Mouse (Mus musculus): ENCODE data around the gene Runx1. TPM values are rescaled to one million over a fixed set of nuclear protein-coding genes. Genes with fewer than 3 reads are reported as not detected.
A peak's percentile ranks its signal among the peaks of the same experiment; 100 is the strongest.

The Runx1 gene
- total RNA-seq, 1 experiment from 2014 or later, result 47.3 TPM

GRCm38 (mm10) chr16:92831341-92831740, 5.4 kb upstream of the Runx1 start:
- ATAC-seq (replicated peaks in 1 of 2; ENCODE audit: insufficient read depth in 1 of 2, low FRiP score in 2 of 2, low TSS enrichment in 1 of 2, low read depth in 1 of 2, poor library complexity in 2 of 2, severe bottlenecking in 2 of 2), result no peak

- no peak for ATAC-seq (replicated peaks in 1 of 2; ENCODE audit: insufficient read depth in 1 of 2, low FRiP score in 2 of 2, low TSS enrichment in 1 of 2, low read depth in 1 of 2, poor library complexity in 2 of 2, severe bottlenecking in 2 of 2)
These were observed 4.5 kb upstream of the Runx1 start for GRCm38 (mm10) chr16:92830479-92830878.

GRCm38 (mm10) chr16:92828308-92828862, 2.4 kb upstream of the Runx1 start:
- no peak for ATAC-seq (replicated peaks in 1 of 2; ENCODE audit: insufficient read depth in 1 of 2, low FRiP score in 2 of 2, low TSS enrichment in 1 of 2, low read depth in 1 of 2, poor library complexity in 2 of 2, severe bottlenecking in 2 of 2)

GRCm38 (mm10) chr16:92827663-92828307, 1.8 kb upstream of the Runx1 start:
- ATAC-seq (replicated peaks in 1 of 2; ENCODE audit: insufficient read depth in 1 of 2, low FRiP score in 2 of 2, low TSS enrichment in 1 of 2, low read depth in 1 of 2, poor library complexity in 2 of 2, severe bottlenecking in 2 of 2), result peak in 1 of 2 experiments; percentile 19; a peak in 1 of 4 replicates

- ATAC-seq (replicated peaks in 1 of 2; ENCODE audit: insufficient read depth in 1 of 2, low FRiP score in 2 of 2, low TSS enrichment in 1 of 2, low read depth in 1 of 2, poor library complexity in 2 of 2, severe bottlenecking in 2 of 2), result no peak
These were observed 734 bp upstream of the Runx1 start for GRCm38 (mm10) chr16:92826683-92827082.

- ATAC-seq (replicated peaks in 1 of 2; ENCODE audit: insufficient read depth in 1 of 2, low FRiP score in 2 of 2, low TSS enrichment in 1 of 2, low read depth in 1 of 2, poor library complexity in 2 of 2, severe bottlenecking in 2 of 2), result no peak
These were observed 625 bp downstream of the Runx1 start for GRCm38 (mm10) chr16:92825204-92825843.

- no peak for ATAC-seq (replicated peaks in 1 of 2; ENCODE audit: insufficient read depth in 1 of 2, low FRiP score in 2 of 2, low TSS enrichment in 1 of 2, low read depth in 1 of 2, poor library complexity in 2 of 2, severe bottlenecking in 2 of 2)
These were observed 1.2 kb downstream of the Runx1 start for GRCm38 (mm10) chr16:92824723-92825203.

GRCm38 (mm10) chr16:92824003-92824722, 1.8 kb downstream of the Runx1 start:
- no peak for ATAC-seq (replicated peaks in 1 of 2; ENCODE audit: insufficient read depth in 1 of 2, low FRiP score in 2 of 2, low TSS enrichment in 1 of 2, low read depth in 1 of 2, poor library complexity in 2 of 2, severe bottlenecking in 2 of 2)

- ATAC-seq (replicated peaks in 1 of 2; ENCODE audit: insufficient read depth in 1 of 2, low FRiP score in 2 of 2, low TSS enrichment in 1 of 2, low read depth in 1 of 2, poor library complexity in 2 of 2, severe bottlenecking in 2 of 2), result no peak
These were observed 2.5 kb downstream of the Runx1 start for GRCm38 (mm10) chr16:92823381-92823862.

GRCm38 (mm10) chr16:92822676-92823075, 3.3 kb downstream of the Runx1 start:
- ATAC-seq (replicated peaks in 1 of 2; ENCODE audit: insufficient read depth in 1 of 2, low FRiP score in 2 of 2, low TSS enrichment in 1 of 2, low read depth in 1 of 2, poor library complexity in 2 of 2, severe bottlenecking in 2 of 2), result no peak

- ATAC-seq (replicated peaks in 1 of 2; ENCODE audit: insufficient read depth in 1 of 2, low FRiP score in 2 of 2, low TSS enrichment in 1 of 2, low read depth in 1 of 2, poor library complexity in 2 of 2, severe bottlenecking in 2 of 2), result peak; percentile 57 to 63
These were observed 3.9 kb downstream of the Runx1 start for GRCm38 (mm10) chr16:92821938-92822629.

- no peak for ATAC-seq (replicated peaks in 1 of 2; ENCODE audit: insufficient read depth in 1 of 2, low FRiP score in 2 of 2, low TSS enrichment in 1 of 2, low read depth in 1 of 2, poor library complexity in 2 of 2, severe bottlenecking in 2 of 2)
These were observed 4.4 kb downstream of the Runx1 start for GRCm38 (mm10) chr16:92821596-92821937.

GRCm38 (mm10) chr16:92820451-92820850, 5.5 kb downstream of the Runx1 start:
- ATAC-seq (replicated peaks in 1 of 2; ENCODE audit: insufficient read depth in 1 of 2, low FRiP score in 2 of 2, low TSS enrichment in 1 of 2, low read depth in 1 of 2, poor library complexity in 2 of 2, severe bottlenecking in 2 of 2), result no peak

GRCm38 (mm10) chr16:92818480-92819269, 7.3 kb downstream of the Runx1 start:
- ATAC-seq (replicated peaks in 1 of 2; ENCODE audit: insufficient read depth in 1 of 2, low FRiP score in 2 of 2, low TSS enrichment in 1 of 2, low read depth in 1 of 2, poor library complexity in 2 of 2, severe bottlenecking in 2 of 2), result no peak

GRCm38 (mm10) chr16:92816092-92816491, 9.9 kb downstream of the Runx1 start:
- no peak for ATAC-seq (replicated peaks in 1 of 2; ENCODE audit: insufficient read depth in 1 of 2, low FRiP score in 2 of 2, low TSS enrichment in 1 of 2, low read depth in 1 of 2, poor library complexity in 2 of 2, severe bottlenecking in 2 of 2)

GRCm38 (mm10) chr16:92815195-92815527, 10.8 kb downstream of the Runx1 start:
- no peak for ATAC-seq (replicated peaks in 1 of 2; ENCODE audit: insufficient read depth in 1 of 2, low FRiP score in 2 of 2, low TSS enrichment in 1 of 2, low read depth in 1 of 2, poor library complexity in 2 of 2, severe bottlenecking in 2 of 2)

All from hematopoietic stem cell, adult 5-6 weeks (primary cell).